Mouse (Mus musculus) CD4-positive, CD25-positive, alpha-beta regulatory T cell, adult 2 months (primary cell): ENCODE measurements at regions not wholly inside any gene's neighbourhood (a gene's known extent, or its start where the extent isn't known, plus 50 kb on each side); places are given as distances from the start of the nearest gene placed in this dataset.

Source experiments
- DNase-seq: peaks from one replicate; pipeline ENCODE4 v3.0.0-alpha.2; 2012; ENCODE audit warnings: low read depth, low spot score

- no peak for DNase-seq
These were observed 109.3 kb upstream of the B430305J03Rik start for GRCm38 (mm10) chr3:61475018-61475417.

DNA sequence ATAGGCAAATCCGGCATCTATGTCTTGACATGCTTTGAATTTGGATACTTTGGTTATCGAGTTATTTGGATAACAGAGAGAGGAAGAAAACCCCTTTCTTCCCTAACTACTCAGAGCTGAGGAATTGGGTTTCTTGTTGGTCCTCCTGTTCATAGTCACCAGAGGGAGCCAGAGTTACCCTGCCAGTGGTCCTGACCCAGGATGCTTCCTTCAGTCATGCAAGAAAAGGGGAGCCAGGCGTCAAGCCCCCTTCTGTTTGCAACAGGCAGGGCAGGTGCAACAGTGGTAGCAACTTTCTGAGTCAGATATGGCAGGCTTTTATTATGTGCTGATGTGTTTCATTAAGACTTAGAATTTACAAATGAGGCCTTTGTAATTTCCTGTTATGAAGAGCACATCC is 101.4 kb upstream of the B430305J03Rik start:
- DNase-seq, result peak; percentile 66

DNA sequence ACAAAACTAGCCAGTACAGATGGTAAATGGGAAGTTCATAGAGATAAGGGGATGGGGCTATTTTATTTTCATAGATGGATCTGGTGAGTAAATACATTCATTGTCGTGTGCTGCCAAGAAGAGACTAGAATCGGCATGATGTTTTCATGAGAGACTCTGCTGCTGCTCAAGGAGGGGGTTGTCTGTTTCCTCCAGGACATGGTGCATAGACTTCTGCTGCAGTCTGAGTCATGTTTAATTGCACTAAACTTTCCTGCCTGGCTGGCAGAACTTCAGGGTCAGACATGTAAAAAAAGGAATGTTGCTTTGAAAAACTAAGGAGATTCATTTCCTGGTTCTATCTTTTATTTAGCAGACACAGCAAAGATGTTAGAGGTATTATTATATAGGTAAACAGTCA is 100.9 kb upstream of the B430305J03Rik start:
- no peak for DNase-seq

GRCm38 (mm10) chr3:61460076-61460475 is 94.3 kb upstream of the B430305J03Rik start:
- DNase-seq, result no peak

GRCm38 (mm10) chr3:61456598-61456997 is 90.8 kb upstream of the B430305J03Rik start:
- no peak for DNase-seq

GRCm38 (mm10) chr3:61442000-61442739 is 76.4 kb upstream of the B430305J03Rik start:
- DNase-seq, result peak; percentile 10

- no peak for DNase-seq
These were observed 75.7 kb upstream of the B430305J03Rik start for GRCm38 (mm10) chr3:61441445-61441844.

GRCm38 (mm10) chr3:61428713-61429112 is 63.0 kb upstream of the B430305J03Rik start:
- DNase-seq, result no peak

GRCm38 (mm10) chr3:61423945-61424344 is 58.2 kb upstream of the B430305J03Rik start:
- DNase-seq, result peak; percentile 39

- no peak for DNase-seq
These were observed 54.0 kb upstream of the B430305J03Rik start for GRCm38 (mm10) chr3:61419706-61420105.

GRCm38 (mm10) chr3:61418096-61418495 is 52.3 kb upstream of the B430305J03Rik start:
- DNase-seq, result no peak
